Mouse (Mus musculus) C2C12 (cell line): ENCODE measurements around the gene Dab2ip.

Experiments
- CTCF ChIP-seq: IDR thresholded peaks from one replicate; pipeline ENCODE4 v1.5.1; 2011; ENCODE audit not compliant: control insufficient read depth, insufficient read depth, insufficient read length
- FOSL1 ChIP-seq: IDR thresholded peaks from one replicate; pipeline ENCODE4 v1.8.0; 2011; ENCODE audit warnings: mild to moderate bottlenecking, low read length; ENCODE audit not compliant: poor library complexity, insufficient read depth, severe bottlenecking
- MAX ChIP-seq: IDR thresholded peaks from one replicate; pipeline ENCODE4 v1.6.1; 2011; ENCODE audit warnings: mild to moderate bottlenecking, control low read depth
- MYOG ChIP-seq: IDR thresholded peaks from one replicate; pipeline ENCODE4 v1.6.1; 2011; ENCODE audit not compliant: control insufficient read depth, insufficient read length; ENCODE audit errors: extremely low read depth
- USF1 ChIP-seq: IDR thresholded peaks from one replicate; pipeline ENCODE4 v1.6.1; 2011; ENCODE audit warnings: low read depth, mild to moderate bottlenecking, control low read depth, moderate library complexity

- TF ChIP-seq CTCF: no peak
- TF ChIP-seq MAX: no peak
- no peak for TF ChIP-seq USF1
- no peak for TF ChIP-seq FOSL1
- TF ChIP-seq MYOG: no peak
Measured at GRCm38 (mm10) chr2:35607476-35607875, 49.4 kb downstream of the Dab2ip start.
